Mouse (Mus musculus) 3134 (cell line): ENCODE data around the gene Chrne.
A peak's percentile ranks its signal among the peaks of the same experiment; 100 is the strongest.

Experiments used
- DNase-seq: peaks from one replicate; pipeline ENCODE4 v3.0.0-alpha.2; 2011; ENCODE audit warnings: low spot score; ENCODE audit not compliant: insufficient read length; ENCODE audit errors: extremely low read depth

Chrne gene

GRCm38 (mm10) chr11:70619101-70619500 is at the start of gene Chrne:
Chrne (minus strand) TSS chr11:70619216.
- DNase-seq = no peak

GRCm38 (mm10) chr11:70668335-70668770 is 49.3 kb upstream of the Chrne start:
- DNase-seq = peak; percentile 92

- DNase-seq = no peak
Observed at GRCm38 (mm10) chr11:70667271-70668150, 48.5 kb upstream of the Chrne start.

DNA sequence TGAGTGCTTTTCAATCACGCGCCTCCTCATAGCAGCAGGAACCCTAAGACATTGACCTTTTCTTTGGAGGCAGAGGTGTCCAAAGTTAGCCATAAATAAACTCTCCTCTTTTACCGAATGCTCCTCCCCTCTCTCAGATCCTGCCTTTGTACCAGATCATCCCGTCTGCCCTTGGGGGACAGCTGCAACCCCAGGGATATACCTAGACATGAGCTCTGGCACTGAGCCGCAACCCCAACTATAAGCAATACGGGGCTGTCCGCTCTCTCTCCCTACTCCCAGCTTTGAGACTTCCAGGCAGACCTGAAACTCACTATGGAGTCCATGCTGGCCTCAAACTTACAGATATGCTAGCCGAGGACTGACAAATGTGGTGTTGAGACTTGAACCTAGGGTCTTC is 47.7 kb upstream of the Chrne start:
- no peak for DNase-seq

DNA sequence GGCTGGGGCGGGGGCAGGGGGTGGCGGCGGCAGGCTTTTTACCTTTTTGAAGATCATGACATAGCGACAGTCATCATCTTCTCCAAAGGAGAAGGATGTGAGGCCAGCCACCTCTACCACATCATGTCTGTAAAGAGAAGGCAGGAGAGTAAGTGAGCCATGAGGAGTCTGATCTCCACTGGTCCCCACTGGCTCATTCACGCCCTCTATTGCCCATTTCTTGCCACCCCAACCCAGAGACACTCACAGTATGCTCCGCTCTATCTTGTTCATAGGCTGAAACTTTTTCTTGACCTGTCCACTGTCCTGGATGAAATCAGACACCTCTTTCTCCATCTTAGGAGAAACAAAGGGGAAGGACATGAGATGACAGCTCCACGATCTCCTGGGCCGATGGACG is 45.7 kb upstream of the Chrne start:
- DNase-seq = no peak

- DNase-seq = no peak
Observed at GRCm38 (mm10) chr11:70663957-70664356, 44.9 kb upstream of the Chrne start.

GRCm38 (mm10) chr11:70663101-70663500 is 44.1 kb upstream of the Chrne start:
- no peak for DNase-seq

DNA sequence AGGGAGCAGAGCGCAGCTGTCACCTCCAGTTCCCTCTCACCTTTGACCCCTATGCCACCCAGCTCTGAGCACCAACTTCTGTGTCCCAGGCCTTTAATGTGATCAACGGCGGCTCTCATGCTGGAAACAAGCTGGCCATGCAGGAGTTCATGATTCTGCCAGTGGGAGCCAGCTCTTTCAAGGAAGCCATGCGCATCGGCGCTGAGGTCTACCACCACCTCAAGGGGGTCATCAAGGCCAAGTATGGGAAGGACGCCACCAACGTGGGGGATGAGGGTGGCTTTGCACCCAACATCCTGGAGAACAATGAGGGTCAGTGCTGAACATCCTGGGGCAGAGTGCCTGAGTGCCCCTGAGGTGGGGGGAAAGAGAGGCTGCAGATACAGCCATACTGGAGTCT is 41.6 kb upstream of the Chrne start:
- DNase-seq = no peak

- no peak for DNase-seq
Observed at GRCm38 (mm10) chr11:70658942-70659341, 39.9 kb upstream of the Chrne start.

- no peak for DNase-seq
Observed at GRCm38 (mm10) chr11:70658521-70658920, 39.5 kb upstream of the Chrne start.

DNA sequence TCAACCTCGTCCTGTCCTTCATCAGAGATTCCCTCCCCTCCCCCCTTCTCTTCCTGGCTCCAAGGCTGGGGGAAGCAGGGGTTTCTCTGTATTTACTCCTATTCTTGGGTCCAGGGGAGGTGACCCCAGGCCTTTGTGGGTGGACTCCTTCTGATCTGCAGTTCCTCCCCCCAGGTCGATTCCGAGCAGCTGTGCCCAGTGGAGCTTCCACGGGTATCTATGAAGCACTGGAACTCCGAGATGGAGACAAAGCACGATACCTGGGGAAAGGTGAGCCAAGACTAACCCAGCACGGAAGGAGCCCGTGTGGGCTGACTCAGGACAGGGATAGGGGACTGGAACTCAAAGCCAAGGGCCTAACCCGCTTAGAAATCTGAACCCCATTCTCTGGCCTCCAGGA is 39.0 kb upstream of the Chrne start:
- no peak for DNase-seq

- no peak for DNase-seq
Observed at GRCm38 (mm10) chr11:70657573-70657972, 38.6 kb upstream of the Chrne start.

- DNase-seq = no peak
Observed at GRCm38 (mm10) chr11:70656964-70657363, 37.9 kb upstream of the Chrne start, which contains the start of gene Eno3. Eno3 (plus strand) TSS chr11:70657202.

DNA sequence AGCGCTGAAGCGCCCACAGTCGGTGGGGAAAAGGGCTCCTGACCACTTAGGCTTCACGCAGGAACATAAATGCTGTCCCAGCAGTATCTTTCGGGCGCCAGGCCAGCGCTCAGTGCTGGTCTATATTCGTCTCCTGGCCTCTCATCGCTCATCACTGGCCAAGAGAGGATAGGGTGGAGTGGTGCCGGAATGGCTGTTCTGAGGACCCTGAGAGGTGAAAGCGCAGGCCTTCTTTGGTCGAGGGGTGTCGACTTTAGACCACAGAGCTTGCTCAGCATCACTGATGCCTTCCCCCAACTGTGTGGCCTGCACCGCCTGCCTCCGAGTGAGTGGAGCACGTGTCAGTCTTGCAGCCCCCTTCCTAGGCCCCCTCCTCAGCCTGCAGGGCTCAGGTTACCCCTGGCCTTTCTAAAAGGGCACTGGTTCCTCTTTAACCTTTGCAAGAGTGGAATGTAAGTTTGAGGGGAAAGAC is 37.5 kb upstream of the Chrne start:
- no peak for DNase-seq

DNA sequence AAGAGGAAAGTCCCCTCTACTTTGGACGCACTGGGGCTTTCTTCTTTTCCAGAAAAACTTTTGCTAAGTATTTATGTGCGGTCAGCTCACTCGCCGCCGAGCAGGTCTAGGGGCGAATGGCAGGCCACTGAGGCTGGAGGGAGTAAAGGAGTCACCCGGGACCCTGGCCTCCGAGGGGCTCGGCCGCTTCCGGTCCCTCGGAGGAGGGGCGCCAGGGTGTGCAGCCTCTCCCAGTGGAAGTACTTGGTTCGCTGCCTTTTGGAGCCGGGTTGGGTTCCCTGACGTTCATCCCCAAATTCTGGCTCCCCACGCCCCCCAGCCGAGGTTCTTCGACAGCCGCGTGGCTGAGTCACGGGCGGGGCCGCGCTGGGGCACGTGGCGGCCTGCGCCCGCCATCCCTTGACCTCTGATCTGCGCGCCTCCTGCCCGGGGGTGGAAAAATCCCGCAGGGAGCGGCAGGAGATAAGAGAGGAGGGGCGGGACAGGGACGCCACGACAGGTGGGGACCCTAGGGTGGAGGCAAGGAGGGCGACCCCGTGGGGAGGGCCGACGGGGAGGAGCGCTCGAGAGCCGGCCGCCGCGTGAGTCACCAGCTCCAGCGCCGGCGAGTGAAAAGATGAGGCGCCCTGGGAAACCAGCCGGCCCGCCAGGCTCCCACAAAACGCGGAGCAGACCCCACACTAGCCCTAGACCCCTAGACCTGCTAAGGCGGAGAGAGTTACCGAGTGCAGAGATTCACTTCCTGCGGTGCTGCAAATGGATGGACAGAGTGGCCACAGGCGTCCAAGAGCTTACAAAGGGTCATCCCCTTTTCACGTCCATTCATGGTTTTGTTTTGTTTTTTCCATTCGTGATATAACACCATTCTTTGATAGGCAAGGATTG is 36.8 kb upstream of the Chrne start:
- peak; percentile 87 for DNase-seq

- peak; percentile 93 for DNase-seq
Observed at GRCm38 (mm10) chr11:70654923-70655570, 36.0 kb upstream of the Chrne start.

DNA sequence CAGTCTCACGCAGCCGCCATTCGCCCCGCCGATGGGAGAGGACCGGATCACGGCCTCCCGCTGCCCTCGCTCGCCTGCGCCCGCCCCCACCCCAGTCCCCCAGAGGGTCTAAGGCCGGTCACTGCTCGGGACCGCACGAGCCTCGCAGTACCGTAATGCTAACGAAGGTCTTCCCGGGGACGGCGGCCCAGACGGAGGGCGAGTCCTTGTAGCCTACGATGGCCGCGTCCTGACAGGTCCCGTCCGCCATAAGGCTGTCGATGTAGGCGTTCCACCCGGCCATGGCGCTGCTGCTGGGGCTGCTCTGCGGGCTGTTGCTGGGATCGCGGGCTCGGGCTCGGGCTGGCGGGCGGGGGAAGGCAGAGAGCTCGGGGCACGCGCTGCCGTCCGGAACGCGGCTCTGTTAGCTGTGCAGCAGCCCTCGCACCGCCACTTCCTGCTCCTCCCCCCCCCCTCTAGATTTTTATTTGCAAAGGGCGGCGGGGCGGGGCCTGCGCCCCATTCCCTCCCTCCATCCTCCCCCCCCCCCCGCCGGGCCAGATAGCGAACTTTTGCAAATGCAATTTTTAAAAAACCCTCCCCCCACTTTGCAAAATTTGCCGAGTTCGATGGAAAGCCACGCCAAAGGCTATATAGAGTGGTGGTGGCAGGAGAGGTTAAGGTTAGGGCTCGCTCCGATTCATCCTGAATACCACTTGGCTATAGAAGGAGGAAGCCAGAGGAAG is 35.3 kb upstream of the Chrne start, which contains the start of gene Pfn1:
Pfn1 (minus strand) TSS at position 447 of the 725 bp plus-strand sequence.
- peak; percentile 86 for DNase-seq

DNA sequence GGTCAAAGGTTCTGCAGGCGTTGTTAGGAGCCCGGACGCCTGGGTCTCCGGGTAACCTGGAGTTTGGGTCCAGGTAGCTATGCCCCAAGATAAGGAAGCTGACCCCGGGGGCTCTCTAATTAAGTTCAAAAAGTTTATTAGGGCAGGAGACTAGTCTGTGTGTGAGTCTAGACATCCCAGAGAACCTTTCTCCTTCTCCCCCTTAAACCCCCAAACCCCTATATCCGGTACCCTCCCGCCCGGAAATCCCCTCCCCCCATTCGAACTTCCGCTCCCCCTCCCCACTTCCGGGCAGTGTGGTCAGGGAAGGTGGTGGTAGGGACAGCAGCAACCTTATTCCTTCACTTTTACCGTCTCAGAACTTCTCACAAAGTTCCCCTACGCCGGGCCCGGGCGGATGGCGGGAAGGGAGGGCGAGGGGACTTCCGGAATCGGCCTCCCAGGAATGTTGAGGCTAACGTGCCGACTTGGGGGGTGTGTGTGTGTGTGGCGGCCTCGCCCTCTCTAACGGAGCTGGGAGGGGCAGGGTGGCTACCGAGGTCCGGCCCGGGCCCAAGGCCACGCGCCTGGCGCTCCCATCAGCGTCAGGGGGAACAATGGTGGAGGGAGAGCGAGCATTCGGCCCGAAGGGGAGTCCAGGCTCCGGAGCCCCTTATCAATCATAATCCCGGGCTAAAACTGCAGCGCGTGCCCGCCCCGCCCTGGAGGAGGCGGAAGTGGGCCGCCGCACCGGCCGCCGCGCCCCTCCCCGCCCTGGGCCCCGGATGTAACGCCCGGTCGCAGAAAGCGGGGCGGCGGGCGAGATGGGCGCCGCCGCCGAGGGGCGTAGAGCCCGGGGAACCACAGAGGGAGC is 34.6 kb upstream of the Chrne start:
- peak; percentile 84 for DNase-seq

- no peak for DNase-seq
Observed at GRCm38 (mm10) chr11:70652884-70653344, 33.9 kb upstream of the Chrne start.
